Mouse (Mus musculus) v-Abl transformed pro-B cells (cell line): ENCODE results near the gene Spr.

Experiments
- in situ Hi-C, 2 experiments: fragments of 400-800 bp; cut with MboI; formaldehyde crosslinking; loops; one replicate each; pipeline ENCODE4 v1.15.1; 2025; ENCODE audit not compliant: unreplicated experiment in 2 of 2

Gene Spr

GRCm38 (mm10) chr6:85137217-85138035 is at the start of gene Spr:
Gene Spr (minus strand): TSS chr6:85137766.
- in situ Hi-C loops, result loop anchor here in 1 of 2 experiments (25.0 kb wide), 1 partner anchor 875 kb away; the partner anchor contains the start of gene Figla

GRCm38 (mm10) chr6:85186744-85187059 is 49.1 kb upstream of the Spr start:
- in situ Hi-C loops, result no loop called here

GRCm38 (mm10) chr6:85186033-85186743 is 48.6 kb upstream of the Spr start:
- in situ Hi-C loops, result no loop called here

GRCm38 (mm10) chr6:85183951-85184350 is 46.4 kb upstream of the Spr start:
- in situ Hi-C loops, result no loop called here

- in situ Hi-C loops, result no loop called here
These were observed 42.5 kb upstream of the Spr start for GRCm38 (mm10) chr6:85180036-85180435.

GRCm38 (mm10) chr6:85179569-85179968 is 42.0 kb upstream of the Spr start:
- in situ Hi-C loops, result no loop called here

GRCm38 (mm10) chr6:85165440-85165921 is 27.9 kb upstream of the Spr start:
- in situ Hi-C loops, result loop anchor here (10.0 to 25.0 kb wide), 2 partner anchors 229 to 847 kb away; partner anchors contain the start of gene Figla (in 1 of the 2)

GRCm38 (mm10) chr6:85160201-85160923 is 22.8 kb upstream of the Spr start:
- in situ Hi-C loops, result loop anchor here (5.0 to 25.0 kb wide), 3 partner anchors 227 to 852 kb away; partner anchors contain the start of gene Figla (in 1 of the 2)

- in situ Hi-C loops, result loop anchor here in 1 of 2 experiments (10.0 to 25.0 kb wide), 2 partner anchors 256 to 853 kb away; partner anchors contain the start of gene Figla
These were observed 21.7 kb upstream of the Spr start for GRCm38 (mm10) chr6:85159092-85159760.

- in situ Hi-C loops, result loop anchor here in 1 of 2 experiments (10.0 to 25.0 kb wide), 2 partner anchors 257 to 854 kb away; partner anchors contain the start of gene Figla
These were observed 20.7 kb upstream of the Spr start for GRCm38 (mm10) chr6:85158040-85158804.

GRCm38 (mm10) chr6:85156551-85156950 is 19.0 kb upstream of the Spr start:
- in situ Hi-C loops, result loop anchor here in 1 of 2 experiments (10.0 to 25.0 kb wide), 2 partner anchors 258 to 856 kb away; partner anchors contain the start of gene Figla

- in situ Hi-C loops, result loop anchor here in 1 of 2 experiments (10.0 to 25.0 kb wide), 2 partner anchors 260 to 857 kb away; partner anchors contain the start of gene Figla
These were observed 17.4 kb upstream of the Spr start for GRCm38 (mm10) chr6:85154861-85155528.

GRCm38 (mm10) chr6:85153970-85154540 is 16.5 kb upstream of the Spr start:
- in situ Hi-C loops, result loop anchor here in 1 of 2 experiments (10.0 to 25.0 kb wide), 2 partner anchors 261 to 858 kb away; partner anchors contain the start of gene Figla

- in situ Hi-C loops, result loop anchor here in 1 of 2 experiments (10.0 to 25.0 kb wide), 2 partner anchors 264 to 862 kb away; partner anchors contain the start of gene Figla
These were observed 12.8 kb upstream of the Spr start for GRCm38 (mm10) chr6:85150386-85150785.

GRCm38 (mm10) chr6:85147636-85148035 is 10.1 kb upstream of the Spr start:
- in situ Hi-C loops, result loop anchor here in 1 of 2 experiments (25.0 kb wide), 1 partner anchor 865 kb away; the partner anchor contains the start of gene Figla

- in situ Hi-C loops, result loop anchor here in 1 of 2 experiments (25.0 kb wide), 1 partner anchor 868 kb away; the partner anchor contains the start of gene Figla
These were observed 6.9 kb upstream of the Spr start for GRCm38 (mm10) chr6:85144466-85144865.

- in situ Hi-C loops, result loop anchor here in 1 of 2 experiments (25.0 kb wide), 1 partner anchor 871 kb away; the partner anchor contains the start of gene Figla
These were observed 3.4 kb upstream of the Spr start for GRCm38 (mm10) chr6:85141013-85141412.
